Mouse (Mus musculus): ENCODE measurements around the gene Kif1b. TPM values are rescaled to one million over a fixed set of nuclear protein-coding genes. Genes with fewer than 3 reads are reported as not detected.
"Not testable (repeated sequence)": the region's sequence is repeated elsewhere in the genome, so short reads cannot be mapped to it uniquely, and the experiment has no call there.

The Kif1b gene
- polyA plus RNA-seq, 1 experiment from 2014 or later, result 49.2 TPM

DNA sequence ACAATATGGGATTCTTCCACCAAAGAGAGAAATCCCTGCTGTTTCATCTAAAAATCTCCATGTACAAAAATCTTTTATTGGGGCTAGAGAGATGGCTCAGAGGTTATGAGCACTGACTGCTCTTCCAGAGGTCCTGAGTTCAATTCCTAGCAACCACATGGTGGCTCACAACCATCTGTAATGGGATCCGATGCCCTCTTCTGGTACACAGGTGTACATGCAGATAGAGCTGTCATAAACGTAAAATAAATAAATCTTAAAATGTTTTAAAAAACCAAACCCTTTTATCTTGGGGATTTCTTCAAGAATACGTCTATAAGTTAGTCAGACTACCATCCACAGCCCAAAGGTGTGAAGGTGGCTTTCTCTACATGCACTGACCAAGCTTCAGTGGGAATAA, 78.8 kb downstream of the Kif1b start:
- WGBS, result 89% methylated on average over 3 of the region's 3 CpGs
- H3K27me3 ChIP-seq; H3K27ac ChIP-seq; ATAC-seq (ENCODE audit: low FRiP score, low read depth); H3K9me3 ChIP-seq; H3K4me3 ChIP-seq; H3K4me1 ChIP-seq; H3K9ac ChIP-seq; H3K4me2 ChIP-seq (replicated peaks): not testable (repeated sequence)
- H3K36me3 ChIP-seq, result peaks cover 26% of the 10 kb centered on the region

- no peak overlapping the region for H3K4me2 ChIP-seq (replicated peaks)
- H3K36me3 ChIP-seq, result peaks cover 29% of the 10 kb centered on the region
- H3K9me3 ChIP-seq, result no peaks in the 10 kb centered on the region
- ATAC-seq (ENCODE audit: low FRiP score, low read depth), result no peak
- no peaks in the 10 kb centered on the region for H3K4me1 ChIP-seq
- no peaks in the 10 kb centered on the region for H3K27me3 ChIP-seq
- WGBS, result 92% methylated on average over 3 of the region's 3 CpGs
- H3K27ac ChIP-seq, result no peak overlapping the region
- no peak overlapping the region for H3K9ac ChIP-seq
- H3K4me3 ChIP-seq, result no peak overlapping the region
Measured at GRCm38 (mm10) chr4:149228256-149228655, 79.2 kb downstream of the Kif1b start.

GRCm38 (mm10) chr4:149226311-149226710, 81.2 kb downstream of the Kif1b start:
- no peak for ATAC-seq (ENCODE audit: low FRiP score, low read depth)
- peaks cover 49% of the 10 kb centered on the region for H3K36me3 ChIP-seq

GRCm38 (mm10) chr4:149223453-149223852, 84.0 kb downstream of the Kif1b start:
- ATAC-seq (ENCODE audit: low FRiP score, low read depth), result no peak
- no peak overlapping the region for H3K9ac ChIP-seq
- H3K27ac ChIP-seq, result no peak overlapping the region
- no peaks in the 10 kb centered on the region for H3K4me1 ChIP-seq
- H3K9me3 ChIP-seq, result no peaks in the 10 kb centered on the region
- H3K36me3 ChIP-seq, result peaks cover 71% of the 10 kb centered on the region
- no peaks in the 10 kb centered on the region for H3K27me3 ChIP-seq
- H3K4me2 ChIP-seq (replicated peaks), result no peak overlapping the region
- no peak overlapping the region for H3K4me3 ChIP-seq
- WGBS, result 96% methylated on average over 3 of the region's 3 CpGs

More at GRCm38 (mm10) chr4:149226311-149226710, 81.2 kb downstream of the Kif1b start:
- H3K4me3 ChIP-seq, result no peak overlapping the region
- no peak overlapping the region for H3K4me2 ChIP-seq (replicated peaks)
- no peak overlapping the region for H3K27ac ChIP-seq
- H3K4me1 ChIP-seq, result no peaks in the 10 kb centered on the region
- no peaks in the 10 kb centered on the region for H3K9me3 ChIP-seq
- no peak overlapping the region for H3K9ac ChIP-seq
- no peaks in the 10 kb centered on the region for H3K27me3 ChIP-seq
- 85% methylated on average over 3 of the region's 3 CpGs for whole genome bisulfite sequencing

DNA sequence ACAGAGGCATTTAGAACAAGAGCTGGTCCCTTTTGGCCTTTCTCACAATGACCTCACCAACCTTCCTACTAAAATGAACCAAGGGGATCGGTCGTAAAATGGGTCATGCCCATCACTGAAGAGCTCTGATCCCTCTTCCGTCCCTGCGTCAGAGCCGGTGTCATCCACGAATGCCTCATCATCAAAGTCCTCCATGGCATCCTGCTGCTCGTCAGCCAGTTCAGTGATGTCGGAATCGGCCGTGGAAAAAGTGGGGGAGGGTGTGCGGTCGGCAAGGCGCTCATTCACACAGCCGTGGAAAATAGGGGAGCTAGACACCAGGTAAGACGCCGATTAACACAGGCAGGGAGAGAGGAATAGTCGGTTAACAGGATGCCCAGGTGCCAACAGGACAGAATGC, 87.0 kb downstream of the Kif1b start:
- Histone ChIP-seq H3K36me3 (peaks cover 70% of the 10 kb centered on the region), H3K27ac (no peak overlapping the region), H3K9ac (no peak overlapping the region), H3K4me2 (replicated peaks) (no peak overlapping the region), H3K27me3 (no peaks in the 10 kb centered on the region), H3K4me3 (no peak overlapping the region), H3K9me3 (no peaks in the 10 kb centered on the region), H3K4me1 (peaks cover 6% of the 10 kb centered on the region)
- WGBS, result 88% methylated on average over 17 of the region's 17 CpGs
- no peak for ATAC-seq (ENCODE audit: low FRiP score, low read depth)

- ATAC-seq (ENCODE audit: low FRiP score, low read depth), result no peak
- Histone ChIP-seq H3K4me3 (no peak overlapping the region), H3K27me3 (no peaks in the 10 kb centered on the region), H3K4me1 (peaks cover 9% of the 10 kb centered on the region), H3K27ac (no peak overlapping the region), H3K9ac (no peak overlapping the region), H3K4me2 (replicated peaks) (no peak overlapping the region), H3K36me3 (peaks cover 66% of the 10 kb centered on the region), H3K9me3 (no peaks in the 10 kb centered on the region)
- 61% methylated on average over 5 of the region's 5 CpGs for WGBS
Measured at GRCm38 (mm10) chr4:149220042-149220473, 87.4 kb downstream of the Kif1b start.

DNA sequence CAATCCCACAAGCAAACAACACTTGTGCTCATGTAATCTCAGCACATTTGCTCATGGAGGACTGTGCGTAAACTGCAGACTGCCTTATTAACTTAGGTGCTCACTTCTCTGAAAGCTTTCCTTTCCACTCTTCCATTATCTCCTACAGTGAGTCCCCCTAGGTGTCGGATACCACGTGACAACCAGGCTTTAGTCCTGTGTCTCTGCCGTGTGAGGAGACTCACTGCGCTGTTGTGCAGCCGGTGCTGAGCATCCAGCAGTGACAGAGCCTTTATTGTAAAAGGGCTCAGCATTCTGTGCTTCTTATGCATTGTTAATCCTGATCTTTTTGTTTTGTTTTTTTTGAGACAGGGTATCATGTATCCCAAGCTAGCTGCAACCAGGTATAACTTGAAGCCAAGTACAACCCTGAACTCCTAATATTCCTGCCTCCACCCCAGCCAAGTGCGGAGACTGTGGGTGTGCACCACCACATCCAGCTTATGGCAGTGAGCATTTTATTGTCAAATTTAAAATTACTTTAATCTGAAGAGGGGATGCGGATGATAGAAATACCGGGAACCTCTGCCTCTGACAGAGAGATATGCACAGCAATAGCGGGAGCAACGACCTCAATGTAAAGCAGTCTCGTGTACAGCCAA, 88.0 kb downstream of the Kif1b start:
- WGBS, result 91% methylated on average over 12 of the region's 12 CpGs

DNA sequence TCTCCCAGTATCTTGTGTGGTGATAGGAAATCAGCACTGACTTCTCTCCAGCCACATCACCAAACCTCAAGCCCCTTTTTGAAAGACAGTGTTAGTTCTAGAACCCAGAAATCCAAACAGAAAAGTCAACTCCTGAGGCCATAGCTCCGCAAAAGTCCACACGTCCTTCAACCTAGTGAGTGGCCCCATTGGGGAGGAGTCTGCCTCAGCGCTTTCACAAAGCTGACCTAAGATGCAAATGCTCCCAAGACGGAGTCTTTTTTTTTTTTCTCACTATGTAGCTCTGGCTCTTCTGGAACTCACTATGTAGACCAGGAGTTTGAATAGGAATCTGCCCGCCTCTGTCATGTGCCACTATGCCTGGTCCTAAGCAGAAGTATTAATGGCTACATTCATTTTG, 89.0 kb downstream of the Kif1b start:
- Histone ChIP-seq H3K9me3 (no peaks in the 10 kb centered on the region), H3K9ac (no peak overlapping the region), H3K27ac (no peak overlapping the region), H3K4me1 (peaks cover 9% of the 10 kb centered on the region), H3K27me3 (no peaks in the 10 kb centered on the region), H3K36me3 (peaks cover 67% of the 10 kb centered on the region), H3K4me3 (no peak overlapping the region), H3K4me2 (replicated peaks) (no peak overlapping the region)
- WGBS, result 92% methylated on average over 5 of the region's 5 CpGs
- ATAC-seq (ENCODE audit: low FRiP score, low read depth), result no peak

More for the DNA sequence above, 88.0 kb downstream of the Kif1b start:
- Histone ChIP-seq H3K4me2 (replicated peaks) (no peak overlapping the region), H3K9ac (no peak overlapping the region), H3K27me3 (no peaks in the 10 kb centered on the region), H3K36me3 (peaks cover 67% of the 10 kb centered on the region), H3K27ac (no peak overlapping the region), H3K4me3 (no peak overlapping the region), H3K9me3 (no peaks in the 10 kb centered on the region), H3K4me1 (peaks cover 9% of the 10 kb centered on the region)
- ATAC-seq (ENCODE audit: low FRiP score, low read depth), result no peak

GRCm38 (mm10) chr4:149215982-149216381, 91.5 kb downstream of the Kif1b start:
- no peak overlapping the region for H3K27ac ChIP-seq

GRCm38 (mm10) chr4:149215397-149215796, 92.1 kb downstream of the Kif1b start:
- no peak overlapping the region for H3K27ac ChIP-seq
- peaks cover 66% of the 10 kb centered on the region for H3K36me3 ChIP-seq
- H3K4me1 ChIP-seq, result peaks cover 9% of the 10 kb centered on the region
- H3K9ac ChIP-seq, result no peak overlapping the region
- H3K27me3 ChIP-seq, result no peaks in the 10 kb centered on the region
- H3K4me2 ChIP-seq (replicated peaks), result no peak overlapping the region
- no peak for ATAC-seq (ENCODE audit: low FRiP score, low read depth)
- 17% methylated on average over 2 of the region's 2 CpGs for WGBS
- no peaks in the 10 kb centered on the region for H3K9me3 ChIP-seq
- H3K4me3 ChIP-seq, result no peak overlapping the region

More at GRCm38 (mm10) chr4:149215982-149216381, 91.5 kb downstream of the Kif1b start:
- Histone ChIP-seq H3K4me1 (peaks cover 9% of the 10 kb centered on the region), H3K36me3 (peaks cover 68% of the 10 kb centered on the region), H3K27me3 (no peaks in the 10 kb centered on the region), H3K9me3 (no peaks in the 10 kb centered on the region), H3K4me2 (replicated peaks) (no peak overlapping the region), H3K9ac (no peak overlapping the region), H3K4me3 (no peak overlapping the region)
- ATAC-seq (ENCODE audit: low FRiP score, low read depth), result no peak
- 62% methylated on average over 9 of the region's 9 CpGs for WGBS

DNA sequence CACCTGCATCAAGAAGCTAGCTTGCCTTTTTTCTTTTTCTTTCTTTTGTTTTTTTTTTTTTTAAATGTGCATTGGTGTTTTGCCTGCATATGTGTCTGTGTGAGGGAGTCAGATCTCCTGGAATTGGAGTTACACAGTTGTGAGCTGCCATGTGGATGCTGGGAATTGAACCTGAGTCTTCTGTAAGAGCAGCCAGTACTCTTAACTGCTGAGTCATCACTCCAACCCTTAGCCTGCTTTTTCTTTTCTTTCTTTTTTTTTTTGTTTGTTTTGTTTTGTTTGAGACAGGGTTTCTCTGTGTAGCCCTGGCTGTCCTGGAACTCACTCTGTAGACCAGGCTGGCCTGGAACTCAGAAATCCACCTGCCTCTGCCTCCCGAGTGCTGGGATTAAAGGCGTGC, 93.0 kb downstream of the Kif1b start:
- not testable (repeated sequence) for H3K9ac ChIP-seq; H3K4me1 ChIP-seq; H3K27ac ChIP-seq; H3K27me3 ChIP-seq; H3K4me3 ChIP-seq; H3K4me2 ChIP-seq (replicated peaks); H3K9me3 ChIP-seq; ATAC-seq (ENCODE audit: low FRiP score, low read depth)
- 100% methylated on average over 2 of the region's 2 CpGs for WGBS
- H3K36me3 ChIP-seq, result peaks cover 66% of the 10 kb centered on the region

DNA sequence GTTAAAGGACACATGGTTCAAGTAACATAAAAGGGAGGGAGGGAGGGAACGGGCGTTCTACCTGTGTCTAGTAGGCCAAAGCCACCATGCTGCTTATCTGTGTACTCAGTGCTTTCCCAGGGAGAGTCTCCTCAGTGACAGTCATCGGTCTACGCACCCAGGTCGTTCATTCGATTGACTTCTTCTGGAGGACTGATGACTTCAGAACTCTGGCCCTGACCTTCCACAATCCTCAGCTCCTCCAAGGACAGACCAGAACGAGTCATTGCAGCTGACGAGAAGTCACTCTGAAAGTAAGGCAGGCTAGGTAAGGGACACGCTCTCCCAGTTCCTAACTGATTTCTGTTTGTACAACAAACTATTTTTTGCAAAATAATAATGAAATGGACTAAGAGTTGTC, 94.0 kb downstream of the Kif1b start:
- H3K9me3 ChIP-seq, result no peaks in the 10 kb centered on the region
- no peak overlapping the region for H3K4me2 ChIP-seq (replicated peaks)
- no peaks in the 10 kb centered on the region for H3K27me3 ChIP-seq
- peaks cover 9% of the 10 kb centered on the region for H3K4me1 ChIP-seq
- H3K27ac ChIP-seq, result no peak overlapping the region
- 91% methylated on average over 9 of the region's 9 CpGs for WGBS
- no peak for ATAC-seq (ENCODE audit: low FRiP score, low read depth)
- H3K4me3 ChIP-seq, result no peak overlapping the region
- no peak overlapping the region for H3K9ac ChIP-seq
- H3K36me3 ChIP-seq, result peaks cover 65% of the 10 kb centered on the region

DNA sequence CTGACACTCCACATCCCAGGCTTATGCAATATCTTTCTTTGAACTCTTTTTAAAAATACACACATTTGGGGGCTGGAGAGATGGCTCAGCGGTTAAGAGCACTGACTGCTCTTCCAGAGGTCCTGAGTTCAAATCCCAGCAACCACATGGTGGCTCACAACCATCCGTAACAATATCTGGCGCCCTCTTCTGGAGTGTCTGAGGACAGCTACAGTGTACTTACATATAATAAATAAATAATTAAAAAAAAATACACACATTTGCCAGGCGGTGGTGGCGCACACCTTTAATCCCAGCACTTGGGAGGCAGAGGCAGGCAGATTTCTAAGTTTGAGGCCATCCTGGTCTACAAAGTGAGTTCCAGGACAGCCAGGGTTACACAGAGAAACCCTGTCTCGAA, 96.1 kb downstream of the Kif1b start:
- 93% methylated on average over 6 of the region's 6 CpGs for WGBS
- not testable (repeated sequence) for H3K27ac ChIP-seq; H3K4me1 ChIP-seq; H3K27me3 ChIP-seq; H3K9me3 ChIP-seq; ATAC-seq (ENCODE audit: low FRiP score, low read depth); H3K9ac ChIP-seq; H3K4me2 ChIP-seq (replicated peaks); H3K4me3 ChIP-seq
- peaks cover 77% of the 10 kb centered on the region for H3K36me3 ChIP-seq

Measured in limb, embryonic 13.5 days (tissue).